Mouse (Mus musculus): ENCODE data around the gene Ptn. TPM values are rescaled to one million over a fixed set of nuclear protein-coding genes. Genes with fewer than 3 reads are reported as not detected.

Ptn gene
- polyA plus RNA-seq, 1 experiment from 2014 or later, result 631 TPM

GRCm38 (mm10) chr6:36838747-36839146 is 28.7 kb upstream of the Ptn start:
- peaks cover 10% of the 10 kb centered on the region for H3K4me1 ChIP-seq
- 100% methylated on average over 1 of the region's 1 CpGs for WGBS
- H3K27ac ChIP-seq (replicated peaks), result no peak overlapping the region
- H3K36me3 ChIP-seq, result no peaks in the 10 kb centered on the region
- H3K27me3 ChIP-seq, result no peaks in the 10 kb centered on the region
- H3K4me2 ChIP-seq (replicated peaks), result no peak overlapping the region
- no peaks in the 10 kb centered on the region for H3K9me3 ChIP-seq (replicated peaks)
- H3K4me3 ChIP-seq (replicated peaks), result no peak overlapping the region
- ATAC-seq (ENCODE audit: insufficient number of reproducible peaks, low FRiP score, low TSS enrichment, low read depth), result no peak
- no peak overlapping the region for H3K9ac ChIP-seq

DNA sequence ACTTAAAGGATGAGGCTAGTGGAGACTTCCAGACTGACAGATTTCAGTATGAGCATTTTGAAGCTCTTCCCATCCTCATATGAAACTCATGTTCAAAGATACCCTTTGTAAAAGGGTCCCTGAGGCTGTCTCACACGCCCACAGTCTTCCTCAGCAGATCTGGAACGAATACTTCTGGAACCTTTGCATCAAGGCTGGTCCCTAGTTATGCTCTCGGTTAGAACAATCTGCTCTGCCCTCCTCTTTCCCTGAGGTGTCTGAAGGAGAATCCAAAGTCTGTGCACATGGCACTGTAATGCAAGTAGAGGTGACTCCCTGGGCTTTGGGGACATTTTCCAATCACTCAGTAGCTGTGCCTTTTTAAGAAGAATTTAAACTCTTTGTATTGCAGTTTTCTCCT is 25.3 kb upstream of the Ptn start:
- no peak overlapping the region for H3K27ac ChIP-seq (replicated peaks)
- no peaks in the 10 kb centered on the region for H3K9me3 ChIP-seq (replicated peaks)
- ATAC-seq (ENCODE audit: insufficient number of reproducible peaks, low FRiP score, low TSS enrichment, low read depth), result no peak
- H3K4me1 ChIP-seq, result no peaks in the 10 kb centered on the region
- no peak overlapping the region for H3K4me2 ChIP-seq (replicated peaks)
- H3K4me3 ChIP-seq (replicated peaks), result no peak overlapping the region
- H3K27me3 ChIP-seq, result no peaks in the 10 kb centered on the region
- no peak overlapping the region for H3K9ac ChIP-seq
- H3K36me3 ChIP-seq, result no peaks in the 10 kb centered on the region
- 52% methylated on average over 3 of the region's 3 CpGs for WGBS

- Histone ChIP-seq H3K36me3 (no peaks in the 10 kb centered on the region), H3K27ac (replicated peaks) (no peak overlapping the region), H3K9me3 (replicated peaks) (no peaks in the 10 kb centered on the region), H3K4me1 (no peaks in the 10 kb centered on the region), H3K9ac (no peak overlapping the region), H3K4me2 (replicated peaks) (no peak overlapping the region), H3K4me3 (replicated peaks) (no peak overlapping the region), H3K27me3 (no peaks in the 10 kb centered on the region)
- WGBS, result 73% methylated on average over 4 of the region's 4 CpGs
- ATAC-seq (ENCODE audit: insufficient number of reproducible peaks, low FRiP score, low TSS enrichment, low read depth), result no peak
Measured at GRCm38 (mm10) chr6:36834695-36835265, 24.8 kb upstream of the Ptn start.

DNA sequence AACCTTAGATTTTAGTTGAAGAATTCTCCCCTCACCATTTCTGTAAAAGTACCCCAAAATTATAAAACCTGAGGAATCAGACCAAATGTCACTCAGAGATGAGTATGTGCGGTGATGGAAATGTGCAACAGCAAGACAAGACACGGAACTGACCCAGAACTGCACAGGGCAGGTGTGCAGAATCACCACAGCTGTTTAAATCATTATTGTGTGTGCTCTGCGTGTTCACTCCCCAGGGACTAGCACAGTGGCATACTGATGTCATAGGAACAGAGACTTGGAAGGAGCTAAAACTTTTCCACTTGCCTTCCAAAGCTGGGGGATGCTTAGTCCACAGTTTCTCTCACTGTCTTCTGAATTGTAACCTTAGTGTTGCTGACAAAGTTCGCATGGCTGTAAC is 22.7 kb upstream of the Ptn start:
- no peaks in the 10 kb centered on the region for H3K9me3 ChIP-seq (replicated peaks)
- H3K36me3 ChIP-seq, result no peaks in the 10 kb centered on the region
- ATAC-seq (ENCODE audit: insufficient number of reproducible peaks, low FRiP score, low TSS enrichment, low read depth), result no peak
- no peak overlapping the region for H3K9ac ChIP-seq
- no peak overlapping the region for H3K4me2 ChIP-seq (replicated peaks)
- H3K4me3 ChIP-seq (replicated peaks), result no peak overlapping the region
- no peak overlapping the region for H3K27ac ChIP-seq (replicated peaks)
- WGBS, result 56% methylated on average over 4 of the region's 4 CpGs
- no peaks in the 10 kb centered on the region for H3K27me3 ChIP-seq
- no peaks in the 10 kb centered on the region for H3K4me1 ChIP-seq

- WGBS, result 43% methylated on average over 2 of the region's 2 CpGs
- Histone ChIP-seq H3K27me3 (no peaks in the 10 kb centered on the region), H3K36me3 (no peaks in the 10 kb centered on the region), H3K4me2 (replicated peaks) (no peak overlapping the region), H3K9ac (no peak overlapping the region), H3K27ac (replicated peaks) (no peak overlapping the region), H3K4me1 (no peaks in the 10 kb centered on the region), H3K9me3 (replicated peaks) (no peaks in the 10 kb centered on the region), H3K4me3 (replicated peaks) (no peak overlapping the region)
- no peak for ATAC-seq (ENCODE audit: insufficient number of reproducible peaks, low FRiP score, low TSS enrichment, low read depth)
Measured at GRCm38 (mm10) chr6:36832207-36832606, 22.2 kb upstream of the Ptn start.

- 66% methylated on average over 9 of the region's 9 CpGs for WGBS
- Histone ChIP-seq H3K9me3 (replicated peaks) (no peaks in the 10 kb centered on the region), H3K4me2 (replicated peaks) (no peak overlapping the region), H3K27ac (replicated peaks) (no peak overlapping the region), H3K36me3 (no peaks in the 10 kb centered on the region), H3K9ac (no peak overlapping the region), H3K4me1 (no peaks in the 10 kb centered on the region), H3K27me3 (no peaks in the 10 kb centered on the region), H3K4me3 (replicated peaks) (no peak overlapping the region)
- ATAC-seq (ENCODE audit: insufficient number of reproducible peaks, low FRiP score, low TSS enrichment, low read depth), result no peak
Measured at GRCm38 (mm10) chr6:36830371-36830925, 20.4 kb upstream of the Ptn start.

DNA sequence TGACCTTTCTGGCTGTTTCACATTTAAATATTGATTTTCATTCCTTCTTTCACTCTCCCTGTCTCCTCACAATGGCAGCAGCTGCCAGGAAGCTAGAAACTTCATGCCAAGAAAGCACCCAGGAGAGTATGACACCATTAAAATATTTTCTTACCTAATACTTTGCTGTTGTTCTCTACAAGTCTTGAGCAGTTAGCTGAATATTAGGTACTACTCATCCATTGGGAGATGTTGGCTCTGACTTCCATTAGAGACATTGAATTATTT is 9.7 kb upstream of the Ptn start:
- Histone ChIP-seq H3K36me3 (no peaks in the 10 kb centered on the region), H3K4me1 (peaks cover 18% of the 10 kb centered on the region; the same call in 1 of the 2 replicates), H3K27me3 (no peaks in the 10 kb centered on the region), H3K4me3 (replicated peaks) (no peak overlapping the region), H3K9ac (no peak overlapping the region), H3K27ac (replicated peaks) (peak overlapping the region; percentile 83), H3K4me2 (replicated peaks) (0 out of 2 replicates have a peak overlapping the region, but pooled peaks have one; percentile 19), H3K9me3 (replicated peaks) (no peaks in the 10 kb centered on the region)
- ATAC-seq (ENCODE audit: insufficient number of reproducible peaks, low FRiP score, low TSS enrichment, low read depth), result no peak

GRCm38 (mm10) chr6:36819019-36819783 is 9.2 kb upstream of the Ptn start:
- Histone ChIP-seq H3K27ac (replicated peaks) (peak overlapping the region; percentile 83), H3K9ac (no peak overlapping the region), H3K27me3 (no peaks in the 10 kb centered on the region), H3K4me1 (peaks cover 18% of the 10 kb centered on the region; the same call in 1 of the 2 replicates), H3K4me2 (replicated peaks) (0 out of 2 replicates have a peak overlapping the region, but pooled peaks have one; percentile 19), H3K4me3 (replicated peaks) (no peak overlapping the region), H3K36me3 (no peaks in the 10 kb centered on the region), H3K9me3 (replicated peaks) (no peaks in the 10 kb centered on the region)
- peak; percentile 90 for ATAC-seq (ENCODE audit: insufficient number of reproducible peaks, low FRiP score, low TSS enrichment, low read depth)
- 24% methylated on average over 8 of the region's 8 CpGs for WGBS

DNA sequence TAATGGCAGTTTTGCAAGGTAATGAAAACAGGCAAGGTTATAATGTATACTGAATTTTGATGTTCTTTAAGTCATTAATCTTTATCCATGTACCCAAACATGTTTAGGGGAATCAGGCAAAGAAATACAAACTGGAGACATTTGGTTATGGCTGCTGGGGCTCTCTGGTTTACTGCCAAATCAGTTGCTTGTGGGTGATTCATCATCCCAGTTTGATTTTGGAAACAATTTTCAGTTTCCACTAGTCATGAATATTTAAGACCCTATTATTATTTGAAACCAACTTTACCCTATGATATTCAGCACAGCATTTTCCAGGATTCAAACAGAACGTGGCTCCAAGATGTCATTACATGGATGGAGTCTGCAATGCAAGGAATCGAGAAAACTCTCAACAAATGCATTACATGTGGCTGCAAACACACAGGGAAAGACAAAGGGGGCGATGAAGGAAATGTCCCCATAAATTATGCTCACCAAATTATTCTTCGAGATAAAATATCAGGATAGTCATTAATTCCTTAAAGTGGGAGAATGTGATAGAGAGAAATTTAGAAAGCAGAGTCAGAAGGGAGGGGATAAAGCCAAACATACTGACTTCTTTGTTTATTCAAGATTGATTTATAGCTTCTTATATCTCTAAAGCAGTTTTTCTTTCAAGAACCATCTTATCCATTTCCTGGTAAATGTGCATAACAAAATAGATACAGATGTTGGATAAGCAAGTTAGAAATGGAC is 8.4 kb upstream of the Ptn start:
- no peak for ATAC-seq (ENCODE audit: insufficient number of reproducible peaks, low FRiP score, low TSS enrichment, low read depth)
- no peaks in the 10 kb centered on the region for H3K27me3 ChIP-seq
- peaks cover 18% of the 10 kb centered on the region; the same call in 1 of the 2 replicates for H3K4me1 ChIP-seq
- H3K27ac ChIP-seq (replicated peaks), result peak overlapping the region; percentile 83
- WGBS, result 32% methylated on average over 4 of the region's 4 CpGs
- no peak overlapping the region for H3K4me2 ChIP-seq (replicated peaks)
- H3K36me3 ChIP-seq, result no peaks in the 10 kb centered on the region
- H3K9me3 ChIP-seq (replicated peaks), result no peaks in the 10 kb centered on the region
- no peak overlapping the region for H3K4me3 ChIP-seq (replicated peaks)
- no peak overlapping the region for H3K9ac ChIP-seq

- 71% methylated on average over 3 of the region's 3 CpGs for WGBS
- Histone ChIP-seq H3K9ac (no peak overlapping the region), H3K4me2 (replicated peaks) (no peak overlapping the region), H3K27ac (replicated peaks) (no peak overlapping the region), H3K9me3 (replicated peaks) (no peaks in the 10 kb centered on the region), H3K27me3 (no peaks in the 10 kb centered on the region), H3K36me3 (no peaks in the 10 kb centered on the region), H3K4me1 (peaks cover 25% of the 10 kb centered on the region; the same call in 1 of the 2 replicates), H3K4me3 (replicated peaks) (no peak overlapping the region)
- no peak for ATAC-seq (ENCODE audit: insufficient number of reproducible peaks, low FRiP score, low TSS enrichment, low read depth)
Measured at GRCm38 (mm10) chr6:36816666-36817065, 6.6 kb upstream of the Ptn start.

GRCm38 (mm10) chr6:36815992-36816391 is 6.0 kb upstream of the Ptn start:
- Histone ChIP-seq H3K9ac (no peak overlapping the region), H3K27me3 (no peaks in the 10 kb centered on the region), H3K4me1 (peaks cover 25% of the 10 kb centered on the region; the same call in 1 of the 2 replicates), H3K36me3 (no peaks in the 10 kb centered on the region), H3K9me3 (replicated peaks) (no peaks in the 10 kb centered on the region), H3K4me3 (replicated peaks) (no peak overlapping the region), H3K4me2 (replicated peaks) (no peak overlapping the region), H3K27ac (replicated peaks) (no peak overlapping the region)
- WGBS, result 66% methylated on average over 2 of the region's 2 CpGs
- no peak for ATAC-seq (ENCODE audit: insufficient number of reproducible peaks, low FRiP score, low TSS enrichment, low read depth)

All from embryonic facial prominence, embryonic 15.5 days (tissue).